Mouse (Mus musculus) thymus, adult 2 months (tissue): Measurements from ENCODE around the gene Scaf11. TPM values are rescaled to one million over a fixed set of nuclear protein-coding genes. Genes with fewer than 3 reads are reported as not detected.

Source experiments
- DNase-seq: peaks from one replicate; pipeline ENCODE4 v3.0.0; 2021
- H3K27ac ChIP-seq: fragments of 200-500 bp; 2 replicates; pipeline ENCODE4 v1.5.1; 2012; ENCODE audit warnings: low read length, control low read depth; ENCODE audit not compliant: control insufficient read depth, insufficient read depth
- H3K27me3 ChIP-seq: fragments of 200-500 bp; 2 replicates; pipeline ENCODE4 v1.6.1; 2012; ENCODE audit warnings: mild to moderate bottlenecking, low read length, moderate library complexity, mixed read lengths; ENCODE audit not compliant: control insufficient read depth, insufficient read depth
- H3K36me3 ChIP-seq: fragments of 200-500 bp; 2 replicates; pipeline ENCODE4 v1.6.1; 2012; ENCODE audit warnings: mild to moderate bottlenecking, low read length, moderate library complexity; ENCODE audit not compliant: control insufficient read depth, insufficient read depth
- H3K4me1 ChIP-seq: fragments of 200-500 bp; replicated peaks from 2 replicates; pipeline ENCODE4 v1.6.1; 2012; ENCODE audit warnings: low read length; ENCODE audit not compliant: control insufficient read depth, insufficient read depth
- H3K4me3 ChIP-seq: fragments of 200-500 bp; 2 replicates; pipeline ENCODE4 v1.5.1; 2012; ENCODE audit warnings: mild to moderate bottlenecking, low read length, control low read depth, moderate library complexity; ENCODE audit not compliant: control insufficient read depth, insufficient read depth
- CTCF ChIP-seq: fragments of 200-500 bp; IDR thresholded peaks from 2 replicates; pipeline ENCODE4 v1.5.1; 2012; ENCODE audit warnings: mild to moderate bottlenecking, control low read depth, low read length, moderate library complexity, borderline replicate concordance; ENCODE audit not compliant: control insufficient read depth, poor library complexity, insufficient read depth; ENCODE audit errors: extremely low read depth
- POLR2A ChIP-seq: fragments of 200-500 bp; IDR thresholded peaks from 2 replicates; pipeline ENCODE4 v1.6.1; 2012; ENCODE audit warnings: mild to moderate bottlenecking, low read length, control low read depth, moderate library complexity; ENCODE audit not compliant: control insufficient read depth, poor library complexity, insufficient read depth; ENCODE audit errors: extremely low read depth
- WGBS: fragments of 180-500 bp; shearing (Covaris S2); methylation state at CpG from one replicate; pipeline ENCODE4 v1.1.7; 2018; 5-methylcytosine and 5-hydroxymethylcytosine counted together
- polyA plus RNA-seq: library from polyadenylated mRNA; depleted of rRNA; stranded (reverse); fragments of >200 nt; gene quantifications from 2 replicates; pipeline ENCODE4 v1.2.3, GENCODE M21; 2012; rRNA removed

Scaf11 gene
- polyA plus RNA-seq, 1 experiment, result 32.4 TPM

- WGBS, result 99% methylated on average over 18 of the region's 18 CpGs
- Histone ChIP-seq H3K4me3 (no peak overlapping the region), H3K27me3 (no peaks in the 10 kb centered on the region), H3K36me3 (peaks cover 64% of the 10 kb centered on the region), H3K27ac (no peak overlapping the region), H3K4me1 (no peaks in the 10 kb centered on the region)
- TF ChIP-seq CTCF (no peak), POLR2A (no peak)
- no peak for DNase-seq
Observed at GRCm38 (mm10) chr15:96371311-96371710, 89.3 kb downstream of the Scaf11 start.

- Histone ChIP-seq H3K4me3 (no peak overlapping the region), H3K36me3 (peaks cover 85% of the 10 kb centered on the region), H3K27ac (no peak overlapping the region), H3K27me3 (no peaks in the 10 kb centered on the region), H3K4me1 (no peaks in the 10 kb centered on the region)
- TF ChIP-seq CTCF (no peak), POLR2A (no peak)
- no peak for DNase-seq
- WGBS, result 94% methylated on average over 11 of the region's 11 CpGs
Observed at GRCm38 (mm10) chr15:96366176-96366963, 94.3 kb downstream of the Scaf11 start.

- 92% methylated on average over 3 of the region's 3 CpGs for WGBS
- H3K27ac ChIP-seq, result no peak overlapping the region
- H3K4me1 ChIP-seq, result no peaks in the 10 kb centered on the region
- H3K27me3 ChIP-seq, result no peaks in the 10 kb centered on the region
- TF ChIP-seq POLR2A (no peak), CTCF (no peak)
- no peak overlapping the region for H3K4me3 ChIP-seq
- DNase-seq, result no peak
- peaks cover 84% of the 10 kb centered on the region for H3K36me3 ChIP-seq
Observed at GRCm38 (mm10) chr15:96365351-96365750, 95.3 kb downstream of the Scaf11 start.

Other genes with a start within 250 kb of the Scaf11 start
- gene Arid2, start 173.3 kb downstream of the Scaf11 start, polyA plus RNA-seq, result 70.8 and 85.7 TPM in 2 replicates
- gene Slc38a1, start 182.1 kb upstream of the Scaf11 start, polyA plus RNA-seq, result 136 and 170 TPM in 2 replicates
- 105 and 110 TPM in 2 replicates for gene Slc38a2, start 238.9 kb upstream of the Scaf11 start, polyA plus RNA-seq